Mouse (Mus musculus) brain, adult 2 months (tissue): ENCODE data around the gene Cbr1.
"Not testable (repeated sequence)": the region's sequence is repeated elsewhere in the genome, so short reads cannot be mapped to it uniquely, and the experiment has no call there.

Source experiments
- DNase-seq: peaks from one replicate; pipeline ENCODE4 v3.0.0; 2011; ENCODE audit warnings: low read depth, low spot score

Gene Cbr1

GRCm38 (mm10) chr16:93597551-93597950, 8.1 kb upstream of the Cbr1 start:
- no peak for DNase-seq

GRCm38 (mm10) chr16:93599461-93599860, 6.2 kb upstream of the Cbr1 start:
- DNase-seq, result no peak

DNA sequence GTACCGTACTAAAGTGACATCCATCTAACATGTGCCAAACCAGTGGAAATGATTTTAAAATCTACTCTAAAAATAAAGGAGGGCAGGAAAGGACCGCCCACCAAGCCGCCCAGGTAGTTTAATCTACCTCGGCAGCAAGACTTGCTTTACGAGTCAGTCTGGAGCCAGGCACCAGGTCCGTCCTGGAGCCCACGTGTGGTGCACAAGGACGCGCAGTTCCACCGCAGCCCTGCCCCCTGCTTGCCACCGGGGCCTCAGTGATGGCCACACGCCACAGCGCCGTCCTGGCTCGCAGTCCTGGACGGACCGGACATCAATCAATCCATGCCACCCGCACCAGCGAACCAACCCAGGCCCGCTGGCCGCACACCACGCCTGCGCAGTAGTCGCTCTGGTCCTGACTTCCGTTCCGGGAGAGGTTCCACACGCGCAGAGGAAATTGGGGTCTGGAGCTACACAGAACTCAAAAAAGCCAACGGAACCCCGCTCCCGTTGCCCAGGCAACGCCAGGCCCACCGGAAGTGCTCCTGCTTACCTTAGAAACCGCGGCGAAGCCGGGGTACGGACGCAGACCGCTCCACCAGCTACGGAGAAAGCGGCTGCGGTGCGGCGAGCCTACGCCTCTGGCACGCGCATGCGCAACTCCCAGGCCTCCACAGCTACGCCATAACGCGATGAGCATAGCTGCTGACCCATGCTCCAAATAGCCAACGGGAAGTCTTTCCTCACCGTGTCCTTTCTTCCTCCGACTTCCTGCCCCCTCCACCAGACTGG, 2.0 kb upstream of the Cbr1 start, which contains the start of gene Setd4:
Gene Setd4, minus strand, starts transcription at position 625 of the 774 bp plus-strand sequence.
- peak; percentile 98 for DNase-seq

DNA sequence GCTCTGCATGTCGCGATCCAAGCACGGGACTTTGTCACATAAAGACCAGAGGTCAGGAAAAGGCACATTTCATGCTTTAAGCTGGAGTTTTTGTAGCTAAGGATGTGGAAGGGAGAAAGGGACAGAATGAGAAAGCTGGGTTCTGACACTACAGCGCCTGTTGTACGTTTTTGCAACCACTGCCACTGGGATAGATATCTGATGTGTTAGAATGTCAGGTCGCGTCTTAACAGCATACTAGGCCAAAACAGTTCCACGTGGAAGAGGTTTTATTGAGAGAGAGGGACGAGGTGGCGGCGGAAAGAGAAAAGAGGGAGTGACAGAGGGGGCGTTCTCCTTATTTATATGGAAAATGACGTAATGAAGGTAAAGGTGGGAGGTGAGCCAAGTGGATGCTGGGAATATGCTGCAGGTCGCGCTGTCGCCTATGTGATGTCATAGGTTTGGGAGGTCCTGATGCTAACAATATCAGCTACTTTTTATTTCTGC, 1.1 kb upstream of the Cbr1 start:
- peak; percentile 86 for DNase-seq

DNA sequence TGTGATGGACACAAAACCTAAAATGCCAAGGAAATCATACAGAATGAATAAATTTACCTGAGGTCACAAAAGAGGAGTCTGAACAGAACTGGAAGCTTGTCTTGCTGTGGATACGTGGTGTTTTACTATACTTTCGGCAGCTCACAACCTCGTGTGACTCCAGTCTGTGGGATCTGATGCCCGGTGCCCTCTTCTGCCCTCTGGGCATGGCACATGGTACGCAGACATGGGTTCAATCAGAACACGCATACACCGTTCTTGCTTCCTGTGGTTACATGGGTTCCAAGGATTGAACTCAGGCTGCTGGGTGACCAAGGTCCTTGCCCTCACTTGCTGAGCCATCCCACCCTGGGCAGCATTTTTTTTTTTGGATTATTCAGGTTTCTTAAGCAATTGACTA, 493 bp downstream of the Cbr1 start:
- no peak for DNase-seq

GRCm38 (mm10) chr16:93607669-93608101, 2.0 kb downstream of the Cbr1 start:
- peak; percentile 95 for DNase-seq

- DNase-seq, result no peak
Observed at GRCm38 (mm10) chr16:93608731-93609130, 3.1 kb downstream of the Cbr1 start.

GRCm38 (mm10) chr16:93609796-93610195, 4.1 kb downstream of the Cbr1 start:
- DNase-seq, result no peak

DNA sequence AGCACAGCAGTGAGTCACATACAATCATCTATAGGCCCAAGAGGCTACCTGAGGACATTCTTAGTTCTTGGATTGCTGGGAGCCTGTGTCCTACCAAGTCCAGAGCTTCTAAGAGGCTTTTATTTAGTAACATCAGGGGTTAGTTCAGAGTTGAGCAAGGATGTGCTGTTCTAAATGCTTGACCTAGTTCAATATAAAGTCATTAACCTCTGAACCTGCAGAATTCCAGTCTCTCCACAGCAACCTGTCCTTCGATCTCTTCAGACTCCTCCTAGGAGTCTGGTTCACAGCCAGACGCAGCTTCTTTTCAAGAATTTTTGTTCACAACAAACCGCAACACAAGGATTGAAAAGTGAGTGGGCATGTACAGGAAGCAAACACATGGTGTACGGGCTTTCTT, 5.3 kb downstream of the Cbr1 start:
- no peak for DNase-seq

- DNase-seq, result peak; percentile 72
Observed at GRCm38 (mm10) chr16:93615118-93615870, 9.6 kb downstream of the Cbr1 start.

- not testable (repeated sequence) for DNase-seq
Observed at GRCm38 (mm10) chr16:93623759-93624158, 18.1 kb downstream of the Cbr1 start.

DNA sequence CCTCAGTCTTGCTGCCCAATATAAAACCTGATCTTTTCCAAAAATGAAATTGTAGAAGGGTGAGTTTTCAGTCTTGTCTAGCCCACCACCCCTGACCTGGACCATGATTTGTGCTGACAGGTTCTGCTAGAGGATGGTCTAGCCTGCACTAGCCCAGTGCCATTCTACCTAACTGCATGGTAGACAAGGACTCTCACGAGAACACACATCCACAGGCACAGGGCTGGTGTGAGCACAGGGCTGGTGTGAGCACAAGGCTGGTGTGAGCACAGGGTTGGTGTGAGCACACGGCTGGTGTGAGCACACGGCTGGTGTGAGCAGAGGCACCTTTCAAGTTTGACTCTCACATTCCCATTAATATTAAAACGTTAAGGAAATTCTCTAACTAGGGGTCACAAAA, 19.0 kb downstream of the Cbr1 start:
- DNase-seq, result no peak

GRCm38 (mm10) chr16:93626745-93627144, 21.1 kb downstream of the Cbr1 start:
- peak; percentile 47 for DNase-seq

DNA sequence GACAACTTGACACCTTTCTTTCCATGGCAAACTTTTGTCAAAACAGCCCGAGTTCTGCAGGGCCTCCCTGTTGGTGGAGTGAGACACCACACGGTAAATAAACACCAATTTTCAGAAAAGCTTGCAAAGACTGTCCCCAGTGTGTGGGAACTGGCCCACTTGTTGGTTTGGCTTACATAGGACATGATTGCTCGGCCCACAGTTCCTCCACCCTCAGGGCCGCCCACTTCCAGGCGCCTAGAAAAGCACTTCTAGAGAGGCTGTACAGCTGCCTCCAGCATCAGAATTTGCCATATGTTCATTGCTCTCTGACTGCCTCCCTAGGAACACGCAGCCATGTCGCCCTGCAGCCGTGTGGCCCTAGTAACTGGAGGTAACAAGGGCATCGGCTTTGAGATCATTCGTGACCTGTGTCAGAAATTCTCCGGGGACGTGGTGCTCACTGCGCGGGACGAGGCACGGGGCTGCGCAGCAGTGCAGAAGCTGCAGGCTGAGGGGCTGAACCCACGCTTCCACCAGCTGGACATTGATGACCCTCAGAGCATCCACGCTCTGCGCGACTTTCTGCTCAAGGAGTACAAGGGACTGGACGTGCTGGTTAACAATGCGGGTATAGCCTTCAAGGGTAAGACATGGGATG, 22.2 kb downstream of the Cbr1 start, which contains the start of gene Gm5678:
Gene Gm5678, plus strand, starts transcription at position 337 of the 640 bp plus-strand sequence.
- peak; percentile 69 for DNase-seq

DNA sequence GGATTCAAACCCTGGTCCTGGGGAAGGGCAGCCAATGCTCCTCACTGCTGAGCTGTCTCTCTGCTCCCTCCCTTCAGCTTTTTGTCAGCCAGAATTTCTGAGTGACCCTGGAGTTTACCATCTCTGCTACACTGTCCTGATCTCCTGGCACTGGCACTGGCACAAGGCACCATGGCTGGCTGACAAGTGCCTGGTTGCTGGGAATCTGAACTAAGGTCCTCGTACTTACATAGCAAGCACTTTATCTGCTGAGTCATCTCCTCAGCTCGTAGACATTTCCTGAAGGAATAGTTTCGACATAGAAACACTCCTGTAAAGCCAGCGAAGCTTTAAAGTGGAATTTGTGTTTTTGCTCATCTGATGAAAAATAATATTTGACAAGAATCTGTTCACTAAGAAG, 38.4 kb downstream of the Cbr1 start:
- DNase-seq, result no peak

GRCm38 (mm10) chr16:93648441-93649183, 43.0 kb downstream of the Cbr1 start:
- no peak for DNase-seq
